Mouse (Mus musculus) left cerebral cortex, postnatal 10 days (tissue): ENCODE data around the gene Nmb. TPM values are rescaled to one million over a fixed set of nuclear protein-coding genes. Genes with fewer than 3 reads are reported as not detected.
A peak's percentile ranks its signal among the peaks of the same experiment; 100 is the strongest.

Source experiments
- DNase-seq, 2 experiments: peaks; one replicate each; pipeline ENCODE4 v3.0.0; 2021 to 2022; ENCODE audit warnings: low spot score in 2 of 2, mixed read lengths in 1 of 2; ENCODE audit errors: extremely low spot score in 1 of 2
- intact Hi-C: fragments of 180-260 bp; cut with DNase I; formaldehyde crosslinking; loops from one replicate; pipeline ENCODE4 v1.15.1; 2025
- total RNA-seq, 2 experiments: library from RNA; stranded (reverse); gene quantifications; 2 replicates each; pipeline ENCODE4 v1.2.3; 2021

The Nmb gene
- total RNA-seq, 2 experiments from 2014 or later: 7.6 to 7.8 TPM

DNA sequence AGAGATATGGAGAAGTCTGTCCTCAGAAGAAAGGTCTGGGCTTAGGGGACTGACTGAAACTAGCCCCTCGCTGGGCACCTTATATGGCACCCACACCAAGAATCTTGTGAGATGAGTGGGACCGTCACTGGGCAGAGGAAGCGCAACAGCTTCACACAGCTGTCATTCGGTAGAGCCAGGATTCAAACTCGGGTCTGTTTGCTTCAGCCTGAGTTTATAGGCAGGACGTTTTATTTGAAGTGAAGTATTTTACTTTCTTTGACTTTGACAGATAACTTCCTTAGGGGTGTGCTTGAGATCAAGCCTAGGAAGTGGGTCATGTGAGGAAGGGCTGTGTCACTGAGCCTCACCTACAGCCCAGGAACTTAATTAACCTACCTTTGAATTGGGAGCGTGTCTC lies 39.4 kb downstream of the Nmb start:
- intact Hi-C loops: no loop called here
- DNase-seq: no peak

DNA sequence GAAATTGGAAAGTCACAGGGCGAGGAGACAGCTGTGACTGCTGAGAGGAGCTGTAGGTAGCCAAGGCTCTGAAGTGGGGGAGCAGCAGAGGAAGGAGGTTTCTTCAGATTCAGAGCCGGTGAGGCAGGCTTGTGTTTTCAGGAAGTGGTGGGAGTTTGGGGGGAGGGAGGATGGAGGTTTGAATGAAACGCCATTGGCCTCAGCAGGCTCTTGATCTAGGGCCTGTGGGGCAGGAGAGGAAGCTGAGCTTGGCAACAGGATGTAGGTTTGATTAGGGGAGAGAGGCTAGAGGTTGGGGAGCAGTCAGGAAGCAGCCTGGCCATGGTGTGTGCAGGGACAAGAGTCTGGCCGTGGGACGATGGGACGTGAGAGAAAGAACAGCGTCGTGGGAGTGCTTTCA lies 40.0 kb downstream of the Nmb start:
- intact Hi-C loops: no loop called here
- DNase-seq: peak in 1 of 2 experiments; percentile 43

GRCm38 (mm10) chr7:80864151-80864550 lies 40.7 kb downstream of the Nmb start:
- no peak for DNase-seq
- intact Hi-C loops: no loop called here

- intact Hi-C loops: no loop called here
- no peak for DNase-seq
These were observed 41.4 kb downstream of the Nmb start for GRCm38 (mm10) chr7:80863520-80863919.

DNA sequence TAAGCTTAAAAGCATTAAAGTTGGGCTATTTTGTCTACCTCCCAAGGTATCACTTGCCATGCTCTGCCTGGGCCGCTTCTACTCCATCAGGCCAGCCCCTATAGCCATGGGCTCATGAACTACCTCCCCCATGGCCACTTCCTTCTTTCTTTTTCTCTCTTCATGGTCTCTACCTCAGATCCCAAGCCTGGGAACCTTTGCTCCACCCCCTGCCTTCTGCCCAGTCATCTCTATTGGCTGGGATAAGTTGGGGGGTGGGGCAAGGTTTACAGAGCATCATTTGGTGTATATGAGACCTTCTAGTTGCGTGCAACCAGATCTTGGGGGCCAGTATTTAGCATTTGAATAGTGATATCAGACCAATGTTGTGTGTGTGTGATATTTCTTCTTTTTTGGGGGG lies 42.4 kb downstream of the Nmb start:
- intact Hi-C loops: no loop called here
- DNase-seq: no peak

DNA sequence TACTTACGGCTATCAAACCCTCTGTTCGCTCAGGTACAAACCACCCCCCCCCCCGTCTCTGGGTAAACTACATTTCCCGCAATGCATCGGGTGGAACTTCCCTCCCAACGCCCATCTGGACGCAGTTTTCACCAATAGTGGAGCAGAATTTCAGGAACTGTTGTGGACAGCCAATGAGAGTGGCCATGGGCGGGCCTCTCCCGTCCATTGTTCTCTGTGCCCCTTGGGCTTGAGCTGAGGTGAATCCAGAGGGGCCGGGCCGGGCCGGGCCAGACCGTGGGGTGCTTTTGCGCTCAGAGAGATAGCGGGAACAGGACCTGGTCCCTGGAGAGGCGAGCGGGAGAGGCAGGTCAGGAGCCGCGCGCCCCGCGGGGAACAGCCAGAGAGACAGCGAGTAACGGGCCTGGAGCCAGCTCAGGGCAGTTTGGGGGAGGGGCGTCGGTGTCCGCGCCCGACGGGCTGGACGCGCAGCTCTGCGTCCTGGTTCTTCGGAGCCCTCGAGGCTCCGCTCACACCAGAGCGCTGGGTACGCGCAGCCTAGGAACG lies 44.1 kb downstream of the Nmb start, which contains the start of gene Zscan2:
Gene Zscan2, plus strand, starts transcription at position 192 of the 546 bp plus-strand sequence.
- intact Hi-C loops: no loop called here
- peak; percentile 91 to 92 for DNase-seq

- intact Hi-C loops: no loop called here
- peak in 1 of 2 experiments; percentile 75 for DNase-seq
These were observed 44.6 kb downstream of the Nmb start for GRCm38 (mm10) chr7:80860227-80860626.

DNA sequence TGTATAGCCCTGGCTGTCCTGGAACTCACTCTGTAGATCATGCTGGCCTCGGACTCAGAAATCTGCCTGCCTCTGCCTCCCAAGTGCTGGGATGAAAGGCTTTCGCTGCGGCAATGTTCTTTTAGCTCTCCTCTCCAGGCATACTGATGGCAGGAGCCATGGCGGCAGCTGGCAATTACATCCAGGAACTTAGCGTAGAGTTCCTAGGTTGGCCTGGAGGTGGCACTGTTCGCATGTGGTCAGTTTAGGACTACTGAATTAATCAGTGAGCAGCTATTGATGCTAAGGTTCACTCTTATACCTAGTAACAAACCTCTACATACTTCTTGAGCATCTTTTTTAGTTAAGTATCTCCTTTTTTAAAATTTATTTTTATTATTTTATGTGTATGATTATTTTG lies 47.7 kb downstream of the Nmb start:
- intact Hi-C loops: loop anchor here (5.0 kb wide), 1 partner anchor 300 kb away; no protein-coding TSS in a partner anchor
- DNase-seq: peak; percentile 60 to 83

DNA sequence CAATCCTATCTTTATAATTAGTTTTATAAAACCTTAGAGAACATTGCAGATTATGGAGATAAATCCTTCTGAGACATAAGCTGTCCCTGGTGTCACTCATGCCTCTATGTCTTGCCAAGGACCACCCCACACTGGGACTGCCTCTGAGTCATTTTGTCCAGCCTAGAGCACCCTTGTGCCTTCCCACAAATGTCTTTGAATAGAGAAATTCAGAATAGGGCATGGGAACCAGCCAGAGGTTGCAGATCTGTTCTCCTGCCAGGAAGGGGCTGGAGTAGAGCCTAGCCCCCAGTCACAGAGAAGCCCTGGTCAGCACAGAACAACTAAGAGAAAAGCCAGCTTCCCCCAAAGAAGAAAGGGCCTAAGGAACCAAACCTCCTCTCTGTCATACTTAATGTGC lies 49.6 kb downstream of the Nmb start:
- intact Hi-C loops: loop anchor here (5.0 kb wide), 1 partner anchor 302 kb away; no protein-coding TSS in a partner anchor
- no peak for DNase-seq

- intact Hi-C loops: no loop called here
- DNase-seq: no peak
These were observed 51.7 kb downstream of the Nmb start for GRCm38 (mm10) chr7:80853218-80853617.

Other genes with a start within 250 kb of the Nmb start
- 10 to 100 TPM; 16.8 to 18.9 TPM for gene Crtc3, start 216.2 kb downstream of the Nmb start, total RNA-seq
- 10 to 100 TPM; 30.9 to 34.0 TPM for gene Iqgap1, start 79.1 kb downstream of the Nmb start, total RNA-seq
- 10 to 100 TPM; 12.5 to 14.2 TPM for gene Zscan2, start 44.2 kb downstream of the Nmb start, total RNA-seq
- 10 to 100 TPM; 25.4 to 28.3 TPM for gene Wdr73, start 3.8 kb downstream of the Nmb start, total RNA-seq
- gene Sec11a, start 42.7 kb upstream of the Nmb start, total RNA-seq: 10 to 100 TPM; 57.5 to 61.8 TPM
- gene Zfp592, start 88.6 kb upstream of the Nmb start, total RNA-seq: 10 to 100 TPM; 21.2 to 22.9 TPM
- under 1 TPM; 0.49 to 0.61 TPM for gene Alpk3, start 152.5 kb upstream of the Nmb start, total RNA-seq
- under 1 TPM in 1 of 2 experiments, not detected in 1; 0.15 TPM for gene Slc28a1, start 209.7 kb upstream of the Nmb start, total RNA-seq